ENCODE assay signal across 9 mouse cellular contexts in the genomic region with DNA sequence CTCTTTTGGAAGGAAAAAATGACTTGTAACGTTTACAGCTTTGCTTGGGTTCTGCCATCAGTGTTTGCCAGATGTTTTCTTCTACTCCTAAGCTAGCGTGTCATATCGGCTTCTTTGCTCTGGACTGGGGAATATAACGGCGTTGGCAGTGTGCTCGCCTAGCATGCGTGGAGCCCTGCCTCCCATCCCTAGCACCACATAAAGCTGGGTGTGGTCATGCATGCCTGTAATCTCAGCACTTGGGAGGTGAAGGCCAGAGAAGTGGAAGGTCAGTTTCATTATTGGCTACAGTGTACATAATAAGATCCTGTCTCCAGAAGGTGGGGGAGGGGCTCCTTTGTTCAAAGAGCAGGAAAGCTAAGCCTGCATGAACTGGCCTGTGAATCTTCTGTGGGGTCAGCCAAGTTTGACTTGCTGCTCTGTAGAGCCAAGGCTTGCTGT. TPM values are rescaled to one million over a fixed set of nuclear protein-coding genes. Genes with fewer than 3 reads are reported as not detected.
DNase-seq lines count a peak whose midpoint lies in the region; ATAC-seq and TF ChIP-seq lines count a peak whose summit lies in the region.
"Had no signal": no experiment of that assay in that cellular context is flagged by ENCODE, and none has a peak within 500 bp of the region (broad histone marks: within the 10 kb centered on the region; RNA-seq: fewer than 3 reads in every experiment).

No protein-coding gene starts in this region.

- H3K36me3 ChIP-seq in embryonic facial prominence, embryonic 12.5 days: no peaks in the 10 kb centered on the region
- H3K36me3 ChIP-seq in kidney, postnatal 0 days (ENCODE audit: insufficient read depth, low read length): no peaks in the 10 kb centered on the region

- no peak overlapping the region for H3K4me2 ChIP-seq in embryonic facial prominence, embryonic 12.5 days (replicated peaks)
- H3K4me2 ChIP-seq in kidney, postnatal 0 days (ENCODE audit: low read length): no peak overlapping the region
- H3K4me2 ChIP-seq: liver, embryonic 12.5 days had no signal

- ATAC-seq in embryonic facial prominence, embryonic 12.5 days (ENCODE audit: insufficient number of reproducible peaks, insufficient read depth, low FRiP score, low TSS enrichment): no peak
- 0 out of 2 replicates have a peak, but pooled peaks have one; percentile 0 for ATAC-seq in kidney, postnatal 0 days (replicated peaks; ENCODE audit: low FRiP score, low read depth)
- ATAC-seq in granulocyte monocyte progenitor cell, adult 5-6 weeks (replicated peaks; ENCODE audit: poor library complexity, severe bottlenecking): no peak
- no peak for ATAC-seq in megakaryocyte progenitor cell, adult 5-6 weeks (replicated peaks; ENCODE audit: poor library complexity)
- ATAC-seq: liver, embryonic 12.5 days had no signal

- no peaks in the 10 kb centered on the region for H3K27me3 ChIP-seq in embryonic facial prominence, embryonic 12.5 days
- H3K27me3 ChIP-seq in kidney, postnatal 0 days (ENCODE audit: insufficient read depth, low read length): no peaks in the 10 kb centered on the region

- TF ChIP-seq CTCF in kidney, postnatal 0 days (IDR thresholded peaks at IDR 0.05; ENCODE audit: low read depth): no peak

- H3K4me3 ChIP-seq in embryonic facial prominence, embryonic 12.5 days: no peak overlapping the region
- no peak overlapping the region for H3K4me3 ChIP-seq in kidney, postnatal 0 days (replicated peaks; ENCODE audit: low read depth, low read length)
- H3K4me3 ChIP-seq: liver, embryonic 12.5 days had no signal

- H3K4me1 ChIP-seq in embryonic facial prominence, embryonic 12.5 days: peaks cover 33% of the 10 kb centered on the region
- peaks cover 20% of the 10 kb centered on the region; the same call in 1 of the 2 replicates for H3K4me1 ChIP-seq in kidney, postnatal 0 days (replicated peaks; ENCODE audit: insufficient read depth, low read length)

- H3K9me3 ChIP-seq in embryonic facial prominence, embryonic 12.5 days: no peaks in the 10 kb centered on the region
- H3K9me3 ChIP-seq in kidney, postnatal 0 days (replicated peaks; ENCODE audit: low read length): no peaks in the 10 kb centered on the region
- H3K9me3 ChIP-seq: liver, embryonic 12.5 days had no signal

- 72% methylated on average over 7 of the region's 7 CpGs for WGBS in embryonic facial prominence, embryonic 12.5 days
- WGBS in kidney, postnatal 0 days: 38% methylated on average over 7 of the region's 7 CpGs

- DNase-seq in heart, postnatal 10 days: peak; percentile 55 to 64
- no peak for DNase-seq in heart, postnatal 25 days (ENCODE audit: low spot score)
- DNase-seq in kidney, postnatal 0 days (ENCODE audit: low spot score): peak; percentile 88
- DNase-seq in ovary, postnatal 10 days (ENCODE audit: low spot score): peak; percentile 29
- DNase-seq in adrenal gland, postnatal 36 days: no peak

- intact Hi-C loops in heart, postnatal 10 days (cut with DNase I): no loop called here
- intact Hi-C loops in heart, postnatal 25 days (cut with DNase I): loop anchor here (10.0 kb wide), 2 partner anchors 220 to 340 kb away; partner anchors contain the start of gene Tex2

- no peak overlapping the region for H3K9ac ChIP-seq in embryonic facial prominence, embryonic 12.5 days
- no peak overlapping the region for H3K9ac ChIP-seq in kidney, postnatal 0 days (ENCODE audit: low read depth, low read length)
- H3K9ac ChIP-seq: liver, embryonic 12.5 days had no signal

- peak overlapping the region; percentile 58; the same call in 1 of the 2 replicates for H3K27ac ChIP-seq in embryonic facial prominence, embryonic 12.5 days
- peak overlapping the region; percentile 66 for H3K27ac ChIP-seq in kidney, postnatal 0 days
- H3K27ac ChIP-seq: liver, embryonic 12.5 days had no signal

RNA-seq across cellular contexts. Expression of gene Tcam1, which starts 1.5 kb away (rescaled TPM):
- total RNA-seq in heart, postnatal 10 days (2021): under 1 TPM in 1 of 2 experiments, not detected in 1; 0.07 TPM
- not detected for total RNA-seq in heart, postnatal 25 days (2021)
- polyA plus RNA-seq in embryonic facial prominence, embryonic 12.5 days (2016; fragmentation: Nextera tagmentation; extraction: Ambion mirVana): 0.24 and 0.47 TPM in 2 replicates
- polyA plus RNA-seq in kidney, postnatal 0 days (2015; fragmentation: Nextera tagmentation; extraction: Ambion mirVana): 0.49 and 0.59 TPM in 2 replicates
- total RNA-seq in granulocyte monocyte progenitor cell, adult 5-6 weeks (2014; fragmentation: Nextera tagmentation): 1.0 and 2.1 TPM in 2 replicates
- total RNA-seq in granulocyte monocyte progenitor cell, adult 5-6 weeks (2017): 1.4 and 1.9 TPM in 2 replicates
- 2.2 and 2.3 TPM in 2 replicates for total RNA-seq in megakaryocyte progenitor cell, adult 5-6 weeks (2015)
- total RNA-seq in megakaryocyte progenitor cell, adult 5-6 weeks (2017): 1.6 and 1.7 TPM in 2 replicates
- total RNA-seq in adrenal gland, postnatal 36 days (2021): under 1 TPM; 0.23 to 0.36 TPM

RNA-seq across cellular contexts. Expression of gene Smarcd2, which starts 2.2 kb away (rescaled TPM):
- 10 to 100 TPM; 28.1 to 28.4 TPM for total RNA-seq in heart, postnatal 10 days (2021)
- total RNA-seq in heart, postnatal 25 days (2021): 10 to 100 TPM; 17.7 to 21.5 TPM
- 71.5 and 75.1 TPM in 2 replicates for polyA plus RNA-seq in embryonic facial prominence, embryonic 12.5 days (2016; fragmentation: Nextera tagmentation; extraction: Ambion mirVana)
- polyA plus RNA-seq in kidney, postnatal 0 days (2015; fragmentation: Nextera tagmentation; extraction: Ambion mirVana): 42.7 and 44.6 TPM in 2 replicates
- 76.4 and 91.7 TPM in 2 replicates for total RNA-seq in granulocyte monocyte progenitor cell, adult 5-6 weeks (2014; fragmentation: Nextera tagmentation)
- total RNA-seq in granulocyte monocyte progenitor cell, adult 5-6 weeks (2017): 200 and 221 TPM in 2 replicates
- 62.9 and 63.5 TPM in 2 replicates for total RNA-seq in megakaryocyte progenitor cell, adult 5-6 weeks (2015)
- 216 and 275 TPM in 2 replicates for total RNA-seq in megakaryocyte progenitor cell, adult 5-6 weeks (2017)
- total RNA-seq in adrenal gland, postnatal 36 days (2021): 10 to 100 TPM; 68.1 to 86.5 TPM

RNA-seq across cellular contexts. Expression of gene Psmc5, which starts 19.0 kb away (rescaled TPM):
- 100 to 1,000 TPM; 107 to 109 TPM for total RNA-seq in heart, postnatal 10 days (2021)
- 100 to 1,000 TPM; 103 to 107 TPM for total RNA-seq in heart, postnatal 25 days (2021)
- polyA plus RNA-seq in embryonic facial prominence, embryonic 12.5 days (2016; fragmentation: Nextera tagmentation; extraction: Ambion mirVana): 315 and 316 TPM in 2 replicates
- polyA plus RNA-seq in kidney, postnatal 0 days (2015; fragmentation: Nextera tagmentation; extraction: Ambion mirVana): 223 and 251 TPM in 2 replicates
- 106 and 108 TPM in 2 replicates for total RNA-seq in granulocyte monocyte progenitor cell, adult 5-6 weeks (2014; fragmentation: Nextera tagmentation)
- total RNA-seq in granulocyte monocyte progenitor cell, adult 5-6 weeks (2017): 108 and 116 TPM in 2 replicates
- 52.0 and 54.1 TPM in 2 replicates for total RNA-seq in megakaryocyte progenitor cell, adult 5-6 weeks (2015)
- 110 and 120 TPM in 2 replicates for total RNA-seq in megakaryocyte progenitor cell, adult 5-6 weeks (2017)
- total RNA-seq in adrenal gland, postnatal 36 days (2021): 100 to 1,000 TPM; 154 to 172 TPM

RNA-seq across cellular contexts. Expression of gene Ftsj3, which starts 19.1 kb away (rescaled TPM):
- total RNA-seq in heart, postnatal 10 days (2021): 10 to 100 TPM; 22.3 to 24.7 TPM
- total RNA-seq in heart, postnatal 25 days (2021): 10 to 100 TPM; 20.8 to 21.8 TPM
- 63.3 and 67.0 TPM in 2 replicates for polyA plus RNA-seq in embryonic facial prominence, embryonic 12.5 days (2016; fragmentation: Nextera tagmentation; extraction: Ambion mirVana)
- 40.6 and 45.1 TPM in 2 replicates for polyA plus RNA-seq in kidney, postnatal 0 days (2015; fragmentation: Nextera tagmentation; extraction: Ambion mirVana)
- 60.5 and 82.1 TPM in 2 replicates for total RNA-seq in granulocyte monocyte progenitor cell, adult 5-6 weeks (2014; fragmentation: Nextera tagmentation)
- total RNA-seq in granulocyte monocyte progenitor cell, adult 5-6 weeks (2017): 157 and 194 TPM in 2 replicates
- 45.5 and 45.7 TPM in 2 replicates for total RNA-seq in megakaryocyte progenitor cell, adult 5-6 weeks (2015)
- 151 and 191 TPM in 2 replicates for total RNA-seq in megakaryocyte progenitor cell, adult 5-6 weeks (2017)
- 10 to 100 TPM; 55.2 to 66.2 TPM for total RNA-seq in adrenal gland, postnatal 36 days (2021)

RNA-seq across cellular contexts. Expression of gene Gh, which starts 26.7 kb away (rescaled TPM):
- total RNA-seq in heart, postnatal 10 days (2021): not detected
- not detected for total RNA-seq in heart, postnatal 25 days (2021)
- polyA plus RNA-seq in embryonic facial prominence, embryonic 12.5 days (2016; fragmentation: Nextera tagmentation; extraction: Ambion mirVana): not detected in 2 replicates
- not detected in 2 replicates for polyA plus RNA-seq in kidney, postnatal 0 days (2015; fragmentation: Nextera tagmentation; extraction: Ambion mirVana)
- not detected in 2 replicates for total RNA-seq in granulocyte monocyte progenitor cell, adult 5-6 weeks (2014; fragmentation: Nextera tagmentation)
- total RNA-seq in granulocyte monocyte progenitor cell, adult 5-6 weeks (2017): not detected in 2 replicates
- not detected in 2 replicates for total RNA-seq in megakaryocyte progenitor cell, adult 5-6 weeks (2015)
- total RNA-seq in megakaryocyte progenitor cell, adult 5-6 weeks (2017): not detected in 2 replicates
- total RNA-seq in adrenal gland, postnatal 36 days (2021): not detected
- polyA plus RNA-seq: liver, embryonic 12.5 days had no signal

Comparison
In these comparisons a context has a peak if more than half of its experiments do, and no peak if none do; other contexts are left out.
1. DNase-seq: peak in heart, postnatal 10 days (2 of 2), kidney, postnatal 0 days (single experiment) and ovary, postnatal 10 days (single experiment); none in heart, postnatal 25 days (single experiment) and adrenal gland, postnatal 36 days (0 of 2).